Mouse (Mus musculus): ENCODE data around the gene Cdk4. TPM values are rescaled to one million over a fixed set of nuclear protein-coding genes. Genes with fewer than 3 reads are reported as not detected.

Gene Cdk4
- polyA plus RNA-seq, 1 experiment: 187 TPM

GRCm38 (mm10) chr10:127073981-127074380 lies 10.6 kb downstream of the Cdk4 start:
- peaks cover 7% of the 10 kb centered on the region; the same call in 1 of the 2 replicates for H3K4me1 ChIP-seq (ENCODE audit: control insufficient read depth, insufficient read depth, low read length)
- no peak overlapping the region for H3K27ac ChIP-seq (ENCODE audit: insufficient read depth, low read depth, low read length)
- TF ChIP-seq CTCF (IDR thresholded peaks at IDR 0.05; ENCODE audit: low read depth, low read length): no peak
- no peak for TF ChIP-seq POLR2A (IDR thresholded peaks at IDR 0.05; ENCODE audit: borderline replicate concordance, low read depth, low read length)
- H3K4me3 ChIP-seq (ENCODE audit: insufficient read depth, low read length): no peak overlapping the region

GRCm38 (mm10) chr10:127075080-127075479 lies 11.7 kb downstream of the Cdk4 start, which contains the start of gene Agap2:
Gene Agap2 (plus strand): TSS chr10:127075284.
- H3K4me3 ChIP-seq (ENCODE audit: insufficient read depth, low read length): no peak within 1 kb of the TSS
- no peak within 1 kb of the TSS for H3K27ac ChIP-seq (ENCODE audit: insufficient read depth, low read depth, low read length)
- H3K4me1 ChIP-seq (ENCODE audit: control insufficient read depth, insufficient read depth, low read length): peaks cover 7% of the 10 kb centered on the region; the same call in 1 of the 2 replicates
- TF ChIP-seq CTCF (IDR thresholded peaks at IDR 0.05; ENCODE audit: low read depth, low read length): no peak
- TF ChIP-seq POLR2A (IDR thresholded peaks at IDR 0.05; ENCODE audit: borderline replicate concordance, low read depth, low read length): no peak

DNA sequence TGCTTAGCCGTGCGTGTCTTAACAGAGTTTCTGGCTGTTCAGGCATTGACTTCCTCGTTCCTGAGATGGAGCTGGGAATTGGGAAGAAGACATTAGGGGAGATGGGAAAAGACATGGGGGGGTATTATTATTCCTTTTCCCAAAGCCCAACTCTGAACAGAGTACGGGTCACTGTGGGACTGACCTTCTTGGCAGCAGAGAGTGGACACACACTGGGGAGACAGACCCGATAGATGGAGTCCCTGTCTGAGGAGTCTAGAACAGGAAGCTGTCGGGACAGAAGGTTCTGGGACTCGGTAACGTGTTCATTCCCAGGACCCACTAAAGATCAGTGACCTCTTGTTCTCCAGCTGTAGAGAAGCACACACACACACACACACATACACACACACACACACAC lies 12.3 kb downstream of the Cdk4 start:
- TF ChIP-seq POLR2A (IDR thresholded peaks at IDR 0.05; ENCODE audit: borderline replicate concordance, low read depth, low read length) (no peak), CTCF (IDR thresholded peaks at IDR 0.05; ENCODE audit: low read depth, low read length) (no peak)
- Histone ChIP-seq H3K4me3 (ENCODE audit: insufficient read depth, low read length) (no peak overlapping the region), H3K4me1 (ENCODE audit: control insufficient read depth, insufficient read depth, low read length) (peaks cover 7% of the 10 kb centered on the region; the same call in 1 of the 2 replicates), H3K27ac (ENCODE audit: insufficient read depth, low read depth, low read length) (no peak overlapping the region)

- H3K4me1 ChIP-seq (ENCODE audit: control insufficient read depth, insufficient read depth, low read length): peaks cover 6% of the 10 kb centered on the region; the same call in 1 of the 2 replicates
- TF ChIP-seq POLR2A (IDR thresholded peaks at IDR 0.05; ENCODE audit: borderline replicate concordance, low read depth, low read length): no peak
- TF ChIP-seq CTCF (IDR thresholded peaks at IDR 0.05; ENCODE audit: low read depth, low read length): no peak
- no peak overlapping the region for H3K4me3 ChIP-seq (ENCODE audit: insufficient read depth, low read length)
- H3K27ac ChIP-seq (ENCODE audit: insufficient read depth, low read depth, low read length): no peak overlapping the region
Measured at GRCm38 (mm10) chr10:127076082-127076481, 12.7 kb downstream of the Cdk4 start.

GRCm38 (mm10) chr10:127077515-127077914 lies 14.2 kb downstream of the Cdk4 start:
- H3K27ac ChIP-seq (ENCODE audit: insufficient read depth, low read depth, low read length): no peak overlapping the region
- H3K4me3 ChIP-seq (ENCODE audit: insufficient read depth, low read length): no peak overlapping the region
- H3K4me1 ChIP-seq (ENCODE audit: control insufficient read depth, insufficient read depth, low read length): 0 out of 2 replicates have a peak, but pooled peaks cover 3% of the 10 kb centered on the region
- no peak for TF ChIP-seq POLR2A (IDR thresholded peaks at IDR 0.05; ENCODE audit: borderline replicate concordance, low read depth, low read length)
- no peak for TF ChIP-seq CTCF (IDR thresholded peaks at IDR 0.05; ENCODE audit: low read depth, low read length)

- Histone ChIP-seq H3K4me1 (ENCODE audit: control insufficient read depth, insufficient read depth, low read length) (0 out of 2 replicates have a peak, but pooled peaks cover 3% of the 10 kb centered on the region), H3K4me3 (ENCODE audit: insufficient read depth, low read length) (no peak overlapping the region)
Measured at GRCm38 (mm10) chr10:127078001-127078676, 14.8 kb downstream of the Cdk4 start.

DNA sequence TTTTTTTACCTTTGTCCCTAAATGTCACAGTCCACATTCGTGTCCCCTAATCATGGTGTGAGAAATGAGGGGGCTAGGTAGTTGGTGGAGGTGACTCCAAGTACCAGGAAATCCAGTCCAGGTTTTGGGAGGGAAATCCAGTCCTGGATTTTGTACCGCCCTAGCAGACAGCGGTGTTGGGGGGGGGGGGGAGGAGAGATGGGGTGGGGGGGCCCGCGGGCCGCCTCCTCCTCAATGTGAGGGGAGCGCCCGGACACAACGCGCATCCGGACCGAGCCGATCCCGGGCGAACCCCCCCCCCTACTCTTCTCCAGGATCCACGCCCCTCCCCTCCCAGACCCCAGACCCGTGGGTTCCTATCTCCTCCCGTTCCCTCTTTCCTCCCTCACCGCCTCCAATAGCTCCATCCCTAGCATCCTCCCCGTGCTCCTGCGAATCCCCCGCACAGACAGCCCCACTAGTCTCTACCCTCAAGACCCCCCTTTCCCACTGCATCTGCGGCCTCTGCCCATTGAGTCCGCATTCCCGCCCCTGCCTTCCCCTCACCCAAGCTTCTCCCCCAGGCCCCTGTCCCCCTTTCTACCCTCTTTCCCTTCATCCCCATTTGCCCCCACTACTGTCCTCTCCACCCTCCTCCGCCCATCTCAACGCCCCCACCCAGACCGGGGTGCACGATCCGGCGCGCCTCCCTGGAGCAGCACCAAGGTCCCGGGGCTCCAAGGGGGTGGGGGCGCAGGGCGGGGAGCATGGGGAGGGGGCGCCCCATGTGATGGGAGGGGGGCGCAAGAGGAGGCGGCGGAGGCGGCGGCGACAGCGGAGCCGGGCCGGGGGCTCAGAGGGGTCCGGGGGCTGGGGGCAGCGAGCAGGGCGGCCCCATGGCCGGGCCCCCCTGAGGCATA lies 15.6 kb downstream of the Cdk4 start:
- H3K4me1 ChIP-seq (ENCODE audit: control insufficient read depth, insufficient read depth, low read length): 0 out of 2 replicates have a peak, but pooled peaks cover 3% of the 10 kb centered on the region
- H3K27ac ChIP-seq (ENCODE audit: insufficient read depth, low read depth, low read length): no peak overlapping the region
- no peak overlapping the region for H3K4me3 ChIP-seq (ENCODE audit: insufficient read depth, low read length)
- no peak for TF ChIP-seq CTCF (IDR thresholded peaks at IDR 0.05; ENCODE audit: low read depth, low read length)
- no peak for TF ChIP-seq POLR2A (IDR thresholded peaks at IDR 0.05; ENCODE audit: borderline replicate concordance, low read depth, low read length)

More at GRCm38 (mm10) chr10:127078001-127078676, 14.8 kb downstream of the Cdk4 start:
- no peak overlapping the region for H3K27ac ChIP-seq (ENCODE audit: insufficient read depth, low read depth, low read length)
- TF ChIP-seq POLR2A (IDR thresholded peaks at IDR 0.05; ENCODE audit: borderline replicate concordance, low read depth, low read length) (no peak), CTCF (IDR thresholded peaks at IDR 0.05; ENCODE audit: low read depth, low read length) (no peak)

DNA sequence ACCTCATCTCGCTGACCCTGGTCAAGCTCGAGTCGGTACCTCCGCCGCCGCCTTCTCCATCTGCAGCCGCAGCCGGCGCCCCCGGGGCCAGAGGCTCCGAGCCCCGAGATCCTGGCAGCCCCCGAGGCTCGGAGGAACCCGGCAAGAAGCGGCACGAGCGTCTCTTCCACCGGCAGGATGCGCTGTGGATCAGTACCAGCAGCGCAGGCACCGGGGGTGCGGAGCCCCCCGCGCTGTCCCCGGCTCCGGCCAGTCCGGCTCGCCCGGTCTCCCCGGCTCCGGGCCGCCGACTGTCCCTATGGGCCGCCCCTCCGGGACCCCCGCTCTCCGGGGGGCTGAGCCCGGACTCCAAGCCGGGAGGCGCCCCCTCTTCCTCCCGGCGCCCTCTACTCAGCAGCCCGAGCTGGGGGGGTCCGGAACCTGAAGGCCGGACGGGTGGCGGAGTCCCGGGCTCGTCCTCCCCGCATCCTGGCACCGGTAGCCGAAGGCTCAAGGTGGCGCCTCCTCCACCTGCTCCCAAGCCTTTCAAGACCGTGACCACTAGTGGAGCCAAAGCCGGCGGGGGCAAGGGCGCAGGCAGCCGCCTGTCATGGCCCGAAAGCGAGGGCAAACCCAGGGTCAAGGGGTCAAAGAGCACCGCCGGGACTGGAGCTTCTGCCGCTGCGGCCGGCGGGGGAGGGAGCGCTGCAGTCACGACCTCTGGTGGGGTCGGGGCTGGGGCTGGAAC lies 16.5 kb downstream of the Cdk4 start:
- Histone ChIP-seq H3K27ac (ENCODE audit: insufficient read depth, low read depth, low read length) (no peak overlapping the region), H3K4me3 (ENCODE audit: insufficient read depth, low read length) (no peak overlapping the region), H3K4me1 (ENCODE audit: control insufficient read depth, insufficient read depth, low read length) (0 out of 2 replicates have a peak, but pooled peaks cover 3% of the 10 kb centered on the region)
- no peak for TF ChIP-seq POLR2A (IDR thresholded peaks at IDR 0.05; ENCODE audit: borderline replicate concordance, low read depth, low read length)
